Mouse (Mus musculus) gastrocnemius, adult 2 months (tissue): Measurements from ENCODE around the gene Sh2b3. TPM values are rescaled to one million over a fixed set of nuclear protein-coding genes. Genes with fewer than 3 reads are reported as not detected.

Experiments used
- DNase-seq: peaks from one replicate; pipeline ENCODE4 v3.0.0; 2022
- H3K27ac ChIP-seq: fragments of 200-600 bp; 2 replicates; pipeline ENCODE4 v1.8.1; 2022; ENCODE audit warnings: mild to moderate bottlenecking
- H3K4me3 ChIP-seq: fragments of 200-600 bp; 2 replicates; pipeline ENCODE4 v1.8.1; 2022; ENCODE audit warnings: mild to moderate bottlenecking, moderate library complexity
- CTCF ChIP-seq: fragments of 200-600 bp; IDR thresholded peaks from 2 replicates; pipeline ENCODE4 v1.8.1; 2022; ENCODE audit warnings: antibody characterized with exemption, mild to moderate bottlenecking, moderate library complexity
- intact Hi-C: fragments of 180-260 bp; cut with DNase I; formaldehyde crosslinking; loops from one replicate; pipeline ENCODE4 v1.15.1; 2025
- total RNA-seq, 2 experiments: library from RNA; stranded (reverse); gene quantifications; 2 replicates each; pipeline ENCODE4 v1.2.3; 2021

Gene Sh2b3
- total RNA-seq, 2 experiments from 2014 or later, result 11.9 to 15.4 TPM

DNA sequence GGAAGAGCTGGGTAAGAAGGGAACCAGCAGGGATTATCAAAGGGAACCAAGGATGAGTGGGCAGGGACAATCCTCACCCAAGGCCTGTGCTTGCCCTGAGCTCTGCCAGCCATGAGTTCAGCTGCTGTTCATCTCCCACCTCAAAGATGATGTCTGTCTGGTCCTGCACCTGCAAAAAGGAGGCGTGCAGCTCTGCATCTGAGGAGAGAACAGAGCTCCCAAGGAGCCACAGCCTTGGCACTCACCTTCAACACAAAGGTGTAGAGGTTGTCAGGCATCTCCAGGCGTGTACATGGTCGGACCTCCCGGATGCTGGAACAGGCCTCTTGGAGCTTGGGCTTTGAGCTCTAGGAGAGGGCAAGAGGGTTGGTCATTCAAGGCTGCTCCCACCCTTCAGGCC lies 18.6 kb downstream of the Sh2b3 start:
- intact Hi-C loops, result no loop called here
- Histone ChIP-seq H3K4me3 (no peak overlapping the region), H3K27ac (no peak overlapping the region)
- TF ChIP-seq CTCF, result no peak
- no peak for DNase-seq

DNA sequence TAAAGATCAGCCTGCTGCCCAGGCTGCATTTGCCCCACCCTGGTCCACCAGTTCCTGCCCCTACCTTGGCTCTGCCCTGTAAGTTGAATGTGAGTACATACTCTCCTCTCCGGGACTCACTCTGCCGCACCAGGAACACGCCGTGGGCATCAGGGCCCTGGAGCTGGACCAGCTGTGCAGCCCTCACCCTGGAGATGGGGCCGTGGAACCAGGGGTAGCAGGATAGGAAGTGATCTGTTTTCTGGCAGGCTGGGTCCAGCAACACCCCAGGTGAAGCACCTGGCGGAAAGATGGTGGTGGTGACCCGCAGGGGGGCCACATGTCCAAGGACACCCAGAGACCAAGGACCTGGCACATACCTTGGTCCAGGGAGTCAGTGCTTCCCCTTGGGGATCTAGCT lies 19.0 kb downstream of the Sh2b3 start:
- no peak for TF ChIP-seq CTCF
- DNase-seq, result no peak
- H3K4me3 ChIP-seq, result no peak overlapping the region
- intact Hi-C loops, result no loop called here
- no peak overlapping the region for H3K27ac ChIP-seq

DNA sequence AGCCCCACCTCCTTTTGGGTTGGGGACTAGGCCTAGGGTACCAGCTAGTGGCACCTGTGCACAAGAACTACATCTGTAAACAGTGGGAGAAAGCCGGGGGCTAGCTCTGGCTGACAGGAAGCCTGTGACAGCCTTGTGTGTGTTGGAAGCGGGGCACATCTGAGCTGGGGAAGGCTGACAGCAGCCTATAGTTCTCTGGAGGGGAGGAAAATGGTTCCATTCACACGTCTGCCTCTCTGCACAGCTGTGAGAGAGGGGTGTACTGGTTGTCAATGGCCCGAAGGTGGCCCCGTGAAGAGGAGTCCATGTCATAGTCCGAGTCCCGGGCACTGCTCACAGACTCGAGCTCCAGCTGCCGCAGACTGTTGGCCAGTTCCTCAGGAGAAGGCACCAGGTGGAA lies 19.9 kb downstream of the Sh2b3 start:
- intact Hi-C loops, result no loop called here
- no peak for DNase-seq
- no peak for TF ChIP-seq CTCF
- H3K27ac ChIP-seq, result no peak overlapping the region
- no peak overlapping the region for H3K4me3 ChIP-seq

DNA sequence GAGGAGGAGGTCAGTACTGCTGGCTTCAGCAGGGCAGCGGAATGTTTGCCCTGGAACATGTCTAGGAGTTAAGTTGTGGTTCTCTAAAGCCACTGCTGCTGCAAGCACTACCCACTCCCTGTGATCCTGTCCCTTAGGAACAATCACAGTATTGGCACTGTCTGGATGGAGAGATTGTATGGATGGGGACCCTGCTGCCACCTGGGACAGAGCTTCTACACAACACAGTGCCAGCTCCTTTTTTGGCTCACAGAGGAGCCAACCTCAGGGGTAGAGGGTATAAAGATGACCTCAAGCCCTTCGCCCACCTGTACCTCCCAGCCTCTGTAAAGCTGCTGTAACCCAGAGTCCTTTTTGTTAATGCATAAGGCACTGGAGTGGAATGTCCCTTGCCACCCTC lies 20.8 kb downstream of the Sh2b3 start:
- intact Hi-C loops, result no loop called here
- no peak overlapping the region for H3K4me3 ChIP-seq
- no peak for TF ChIP-seq CTCF
- no peak for DNase-seq
- H3K27ac ChIP-seq, result no peak overlapping the region

DNA sequence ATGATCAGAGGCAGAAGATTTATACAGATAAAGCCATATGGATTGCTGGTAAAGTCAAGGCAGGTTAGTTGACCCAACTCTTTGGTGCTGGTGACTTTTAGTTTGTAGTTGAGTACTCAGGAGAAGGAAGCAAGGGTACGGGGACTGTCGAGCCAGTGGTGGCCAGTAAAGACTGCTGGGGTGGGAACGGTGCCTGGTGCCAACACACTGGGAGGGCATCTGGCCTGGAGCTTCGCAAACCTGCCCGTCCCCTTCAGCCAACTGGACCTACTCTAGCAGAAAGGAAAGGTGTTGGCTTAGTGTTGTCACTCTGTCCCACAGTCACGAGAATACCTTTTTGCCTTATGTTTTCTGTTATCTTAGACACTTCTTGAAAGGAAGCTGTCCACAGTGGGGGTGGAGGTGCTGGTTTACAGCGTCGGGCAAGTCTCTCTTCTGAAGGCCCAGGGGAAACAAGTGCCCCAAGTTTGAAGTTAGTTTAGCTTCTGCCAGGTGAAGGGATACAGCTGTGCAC lies 21.5 kb downstream of the Sh2b3 start:
- Histone ChIP-seq H3K4me3 (no peak overlapping the region), H3K27ac (no peak overlapping the region)
- DNase-seq, result no peak
- TF ChIP-seq CTCF, result no peak
- intact Hi-C loops, result loop anchor here (1.0 kb wide), 1 partner anchor 26 kb away; no protein-coding TSS in a partner anchor

DNA sequence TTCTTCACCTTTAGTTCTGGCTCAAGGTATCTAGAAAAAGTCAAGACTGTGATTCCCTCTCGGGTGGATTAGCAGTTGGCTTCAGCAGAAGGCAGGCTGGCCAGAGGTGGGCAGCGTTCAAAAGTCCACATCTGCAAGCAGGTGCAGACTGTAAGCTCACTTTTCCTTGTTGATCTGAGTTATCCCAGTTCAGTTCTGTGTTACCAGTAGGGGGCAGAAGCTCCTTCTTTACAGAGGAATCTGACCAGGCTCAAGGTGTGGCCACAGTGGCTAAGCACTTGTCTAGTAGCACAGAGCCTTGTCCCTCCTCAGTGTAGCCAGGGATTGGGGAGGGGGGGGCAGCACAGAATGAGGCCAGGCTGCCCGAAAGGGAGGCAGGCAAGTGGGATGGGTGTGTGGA lies 22.4 kb downstream of the Sh2b3 start:
- peak; percentile 72 for DNase-seq
- intact Hi-C loops, result loop anchor here (1.0 kb wide), 1 partner anchor 27 kb away; no protein-coding TSS in a partner anchor
- no peak overlapping the region for H3K4me3 ChIP-seq
- peak overlapping the region; percentile 63 for H3K27ac ChIP-seq
- TF ChIP-seq CTCF, result peak; percentile 77

DNA sequence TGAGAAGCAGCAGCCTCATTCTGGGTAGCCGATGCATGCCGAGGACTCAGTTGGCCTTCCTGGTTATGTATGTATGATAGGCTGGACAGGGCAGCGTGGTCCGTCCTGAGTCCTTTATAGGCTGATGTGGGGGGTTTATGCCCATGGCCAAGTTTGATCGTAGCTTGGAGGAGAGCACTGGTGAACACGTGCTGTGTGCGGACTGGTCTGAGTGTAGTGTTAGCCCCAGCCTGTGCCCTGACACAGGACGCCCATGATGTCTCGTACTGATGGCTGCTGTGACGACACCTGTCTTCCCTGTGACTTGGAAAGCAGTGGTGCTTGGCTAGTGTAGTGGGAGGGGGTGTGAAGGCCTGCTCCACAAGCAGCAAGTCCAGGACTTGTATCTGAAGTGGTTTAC lies 23.7 kb downstream of the Sh2b3 start:
- Histone ChIP-seq H3K4me3 (no peak overlapping the region), H3K27ac (no peak overlapping the region)
- TF ChIP-seq CTCF, result no peak
- DNase-seq, result no peak
- intact Hi-C loops, result no loop called here

DNA sequence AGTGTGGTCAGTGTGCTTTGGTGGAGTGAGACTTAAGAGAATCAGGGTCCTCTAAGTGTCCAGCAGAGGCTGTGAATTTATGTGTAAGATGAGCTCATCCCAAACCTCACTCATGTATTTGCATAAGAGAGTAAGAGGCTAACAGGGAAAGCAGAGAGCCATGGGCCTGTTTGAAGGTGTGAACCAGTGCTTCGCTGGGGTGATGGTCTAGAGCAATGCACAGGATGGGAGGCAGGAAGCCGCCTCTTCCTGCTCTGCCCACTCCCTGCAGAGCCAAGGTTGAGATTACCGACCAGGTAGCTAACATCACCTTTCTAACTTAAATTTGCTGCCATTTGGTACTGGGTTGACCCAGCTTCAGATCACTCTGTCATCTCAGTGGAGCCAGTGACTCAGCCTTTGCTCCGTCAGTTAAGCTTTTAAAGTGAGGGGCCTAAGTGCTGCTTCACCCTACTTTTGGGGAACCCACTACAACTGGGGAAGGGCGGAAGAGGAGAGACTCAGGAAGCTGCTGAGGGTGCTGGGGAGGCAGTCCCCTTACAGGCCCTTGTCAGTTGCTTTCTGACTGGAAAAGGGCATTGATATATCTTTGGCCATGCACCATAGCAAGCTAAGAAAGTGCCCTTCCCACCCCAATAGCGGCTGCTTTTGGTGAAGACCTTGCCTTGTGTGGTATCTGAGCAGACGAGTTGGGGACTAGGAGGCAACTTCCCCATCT lies 24.8 kb downstream of the Sh2b3 start:
- no peak for DNase-seq
- Histone ChIP-seq H3K27ac (peak overlapping the region; percentile 68), H3K4me3 (no peak overlapping the region)
- no peak for TF ChIP-seq CTCF
- intact Hi-C loops, result no loop called here

DNA sequence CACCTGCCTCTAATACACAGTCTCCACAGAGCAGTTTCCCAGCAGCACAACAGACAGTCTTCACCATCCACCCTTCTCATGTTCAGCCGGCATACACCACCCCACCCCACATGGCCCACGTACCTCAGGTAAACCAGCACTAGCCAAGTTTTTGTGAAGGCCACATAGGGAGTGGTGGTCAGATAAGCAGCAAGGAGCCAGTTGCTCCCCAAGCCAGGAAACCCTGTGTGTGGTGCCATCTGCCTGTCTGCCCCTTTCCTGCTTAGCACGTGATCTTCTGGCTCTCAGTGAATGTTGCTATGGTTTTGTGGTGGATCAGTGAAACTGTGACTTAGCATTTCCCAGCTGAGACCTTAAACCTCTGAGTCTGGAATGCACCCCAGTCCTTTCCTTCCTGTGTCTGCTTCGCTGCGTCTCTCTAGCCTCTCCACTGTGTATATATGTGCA lies 25.9 kb downstream of the Sh2b3 start:
- no peak for DNase-seq
- no peak overlapping the region for H3K4me3 ChIP-seq
- TF ChIP-seq CTCF, result no peak
- H3K27ac ChIP-seq, result peak overlapping the region; percentile 68
- intact Hi-C loops, result no loop called here

DNA sequence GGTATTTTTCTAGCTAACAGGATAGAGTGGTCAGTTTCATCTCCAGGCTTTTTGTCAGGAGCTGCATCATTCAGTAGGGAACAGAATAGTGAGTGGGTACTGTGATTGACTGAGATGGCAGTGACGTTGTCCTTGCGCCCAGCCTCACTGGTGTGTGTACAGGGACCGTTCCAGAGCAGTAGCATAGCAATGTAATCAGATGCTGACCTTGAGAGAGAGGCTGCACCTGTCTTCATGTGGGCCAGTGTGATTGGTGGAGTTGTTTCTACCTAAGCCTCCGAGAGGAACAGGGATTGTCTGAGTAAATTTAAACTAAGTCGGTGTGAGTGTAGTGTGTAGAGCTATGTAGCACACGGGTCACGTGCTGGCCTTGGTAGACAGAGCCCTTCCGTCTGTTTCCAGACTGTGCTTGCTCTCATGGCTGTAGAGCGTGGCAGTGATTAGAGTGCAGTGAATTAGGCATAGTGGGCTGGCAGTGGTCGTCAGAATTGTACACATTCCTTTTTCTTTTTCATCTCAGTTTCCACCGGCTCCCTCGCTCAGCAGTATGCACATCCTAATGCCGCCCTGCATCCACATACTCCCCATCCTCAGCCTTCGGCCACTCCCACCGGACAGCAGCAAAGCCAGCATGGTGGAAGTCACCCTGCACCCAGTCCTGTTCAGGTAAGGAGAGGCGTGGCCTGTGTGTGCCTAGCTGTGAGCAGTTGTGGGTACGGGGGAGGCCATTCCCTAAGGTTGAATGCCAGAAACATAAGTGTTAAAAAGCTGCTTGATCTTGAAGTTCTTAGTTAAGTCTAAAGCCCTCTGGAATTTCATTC lies 26.9 kb downstream of the Sh2b3 start:
- DNase-seq, result no peak
- TF ChIP-seq CTCF, result no peak
- intact Hi-C loops, result no loop called here
- Histone ChIP-seq H3K4me3 (no peak overlapping the region), H3K27ac (peak overlapping the region; percentile 68)

DNA sequence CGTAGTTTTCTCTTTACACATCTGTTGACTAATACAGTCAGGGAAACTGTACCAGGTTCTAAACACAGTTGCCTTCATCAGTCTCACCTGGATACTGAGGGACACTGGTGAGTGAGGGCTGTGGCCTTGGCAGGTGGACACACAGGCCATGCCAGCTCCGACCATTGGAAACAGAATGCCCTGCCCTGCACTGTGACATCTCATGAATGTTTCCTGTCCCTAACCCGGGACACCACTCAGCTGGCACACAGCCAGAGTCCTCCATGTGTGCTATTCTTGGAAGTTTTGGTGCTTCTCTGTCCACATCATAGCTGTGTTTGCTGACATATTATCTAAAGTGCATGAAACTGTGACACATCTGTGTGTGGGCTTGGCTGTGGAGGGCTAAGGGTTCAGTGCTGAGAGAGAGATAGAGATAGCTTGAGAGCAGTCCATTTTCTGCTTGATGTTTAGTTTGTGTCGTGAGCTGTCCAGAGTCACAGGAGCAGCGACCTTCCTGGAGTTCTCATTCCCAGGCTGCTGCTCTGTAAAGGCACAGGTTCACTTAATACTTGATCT lies 27.7 kb downstream of the Sh2b3 start:
- H3K27ac ChIP-seq, result peak overlapping the region; percentile 68
- no peak for TF ChIP-seq CTCF
- DNase-seq, result peak; percentile 62
- intact Hi-C loops, result no loop called here
- no peak overlapping the region for H3K4me3 ChIP-seq

DNA sequence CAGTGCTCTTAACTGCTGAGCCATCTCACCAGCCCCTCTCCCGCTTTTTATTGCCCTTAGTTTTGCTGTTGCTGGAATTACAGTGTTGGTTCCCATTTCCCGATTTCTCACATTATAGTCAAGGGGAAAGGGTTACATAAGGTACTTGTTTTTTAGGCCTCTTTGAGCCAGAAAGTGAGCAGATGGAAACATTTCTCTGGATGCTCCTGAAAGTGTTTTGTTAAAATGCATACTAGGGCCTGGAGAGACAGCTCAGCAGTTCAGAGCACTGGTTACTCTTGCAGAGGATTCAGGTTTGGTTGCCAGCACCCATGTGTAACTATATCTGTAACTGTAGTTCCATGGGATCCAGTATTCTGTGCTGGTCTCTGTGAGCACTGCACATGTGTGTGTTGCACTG lies 29.2 kb downstream of the Sh2b3 start:
- peak overlapping the region; percentile 68 for H3K27ac ChIP-seq
- H3K4me3 ChIP-seq, result no peak overlapping the region
- DNase-seq, result no peak
- intact Hi-C loops, result no loop called here
- TF ChIP-seq CTCF, result no peak

DNA sequence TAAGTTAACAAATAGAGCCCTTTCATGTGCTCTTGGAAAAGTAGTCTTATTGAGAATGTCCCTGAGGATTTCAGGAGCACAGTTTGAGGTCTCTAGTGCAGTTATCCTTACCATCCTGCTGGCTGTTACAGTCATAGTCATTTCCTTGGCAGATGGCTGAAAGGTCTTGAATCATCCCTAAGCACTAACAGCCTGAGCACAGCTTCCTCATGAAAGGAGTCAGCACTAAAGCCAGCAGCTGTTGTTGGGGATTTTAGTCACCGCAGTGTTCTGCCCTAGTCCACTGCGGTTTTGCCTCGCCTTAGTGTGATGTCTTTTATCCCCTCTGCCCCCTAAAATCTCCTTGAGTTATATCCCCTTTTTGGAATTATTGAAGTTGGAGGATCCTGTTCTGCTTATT lies 30.3 kb downstream of the Sh2b3 start:
- H3K27ac ChIP-seq, result peak overlapping the region; percentile 68
- no peak for TF ChIP-seq CTCF
- intact Hi-C loops, result no loop called here
- no peak overlapping the region for H3K4me3 ChIP-seq
- no peak for DNase-seq
